In the genomic region with DNA sequence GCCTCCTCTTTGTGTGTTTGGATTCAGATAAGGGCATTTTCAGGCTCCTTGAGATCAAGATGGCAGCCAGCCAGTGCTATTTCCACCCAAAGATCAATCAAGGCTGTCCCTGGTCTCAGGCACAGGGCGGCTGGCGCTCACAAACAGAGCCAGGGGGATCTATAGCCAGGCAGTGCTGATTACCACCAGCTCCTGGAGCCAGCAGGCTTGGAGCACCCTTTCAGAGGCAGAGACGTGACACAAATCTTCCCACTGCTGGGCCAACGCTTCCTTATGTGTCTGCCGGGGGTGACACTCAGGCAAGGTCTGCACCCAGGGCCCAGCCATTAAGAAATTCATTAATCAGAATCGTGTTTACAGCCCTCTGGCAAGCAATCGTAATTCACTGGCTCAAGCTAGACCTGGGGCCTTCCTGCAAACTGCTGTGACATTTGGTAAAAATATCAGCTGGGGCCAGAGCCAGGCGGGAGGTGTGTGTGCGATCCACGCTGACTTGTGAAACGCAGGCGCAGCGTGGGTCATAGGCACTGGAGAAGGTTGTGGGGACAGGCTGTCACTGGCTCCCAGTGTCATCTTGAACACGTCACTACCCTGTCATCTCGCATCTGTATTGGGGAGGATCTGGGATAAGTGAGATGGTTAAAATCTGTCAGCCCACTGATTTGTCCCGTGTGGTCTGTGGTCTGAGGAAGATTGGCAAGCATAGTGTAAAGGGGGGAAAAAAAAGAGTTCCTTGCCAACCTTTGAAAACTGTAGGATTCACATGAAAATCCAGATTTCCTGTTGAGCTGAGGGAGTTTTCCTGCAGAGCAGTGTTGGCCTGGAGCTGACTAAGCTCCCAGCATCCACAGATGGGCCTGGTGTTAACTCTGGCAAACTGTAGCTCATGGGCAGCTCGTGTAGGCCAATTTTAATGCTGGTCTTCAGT, we compare ENCODE assay signal across 8 mouse cellular contexts. TPM values are rescaled to one million over a fixed set of nuclear protein-coding genes. Genes with fewer than 3 reads are reported as not detected.
DNase-seq lines count a peak whose midpoint lies in the region; ATAC-seq and TF ChIP-seq lines count a peak whose summit lies in the region.

No protein-coding gene starts in this region.

- no peaks in the 10 kb centered on the region for H3K36me3 ChIP-seq in heart, embryonic 11.5 days (ENCODE audit: control insufficient read depth, insufficient read depth, low read length)
- no peaks in the 10 kb centered on the region for H3K36me3 ChIP-seq in forebrain, embryonic 14.5 days (ENCODE audit: control insufficient read depth, insufficient read depth, low read length)
- no peaks in the 10 kb centered on the region for H3K36me3 ChIP-seq in hindbrain, embryonic 11.5 days (ENCODE audit: control insufficient read depth, insufficient read depth, low read length)
- no peaks in the 10 kb centered on the region for H3K36me3 ChIP-seq in limb, embryonic 14.5 days (ENCODE audit: control insufficient read depth, insufficient read depth, low read length)

- H3K4me2 ChIP-seq in heart, embryonic 11.5 days, result no peak overlapping the region
- H3K4me2 ChIP-seq in forebrain, embryonic 14.5 days (ENCODE audit: low read length), result no peak overlapping the region
- no peak overlapping the region for H3K4me2 ChIP-seq in hindbrain, embryonic 11.5 days (replicated peaks; ENCODE audit: low read depth, low read length)
- H3K4me2 ChIP-seq in limb, embryonic 14.5 days (replicated peaks; ENCODE audit: low read depth, low read length, severe bottlenecking), result peak overlapping the region; percentile 15

- H3K27me3 ChIP-seq in heart, embryonic 11.5 days (ENCODE audit: control insufficient read depth, insufficient read depth, low read length), result peaks cover 90% of the 10 kb centered on the region
- H3K27me3 ChIP-seq in forebrain, embryonic 14.5 days (replicated peaks; ENCODE audit: control insufficient read depth, insufficient read depth, low read length), result 0 out of 2 replicates have a peak, but pooled peaks cover 3% of the 10 kb centered on the region
- H3K27me3 ChIP-seq in hindbrain, embryonic 11.5 days (ENCODE audit: control insufficient read depth, insufficient read depth, low read length), result no peaks in the 10 kb centered on the region
- H3K27me3 ChIP-seq in limb, embryonic 14.5 days (ENCODE audit: control insufficient read depth, insufficient read depth, low read length), result no peaks in the 10 kb centered on the region

- H3K4me1 ChIP-seq in heart, embryonic 11.5 days (ENCODE audit: control insufficient read depth, insufficient read depth, low read length), result peaks cover 15% of the 10 kb centered on the region
- peaks cover 13% of the 10 kb centered on the region; the same call in 1 of the 2 replicates for H3K4me1 ChIP-seq in forebrain, embryonic 14.5 days (ENCODE audit: control insufficient read depth, insufficient read depth, low read length)
- H3K4me1 ChIP-seq in hindbrain, embryonic 11.5 days (replicated peaks; ENCODE audit: control insufficient read depth, insufficient read depth, low read length), result peaks cover 10% of the 10 kb centered on the region
- H3K4me1 ChIP-seq in limb, embryonic 14.5 days (ENCODE audit: control insufficient read depth, insufficient read depth, low read length), result peaks cover 57% of the 10 kb centered on the region

- 22% methylated on average over 17 of the region's 17 CpGs for WGBS in heart, embryonic 11.5 days (ENCODE audit: insufficient replicate concordance)
- 40% methylated on average over 17 of the region's 17 CpGs for WGBS in forebrain, embryonic 14.5 days
- WGBS in hindbrain, embryonic 11.5 days, result 56% methylated on average over 17 of the region's 17 CpGs
- 21% methylated on average over 17 of the region's 17 CpGs for WGBS in limb, embryonic 14.5 days

- H3K4me3 ChIP-seq in heart, embryonic 11.5 days (ENCODE audit: low read depth, low read length), result no peak overlapping the region
- no peak overlapping the region for H3K4me3 ChIP-seq in forebrain, embryonic 14.5 days (ENCODE audit: low read depth, low read length)
- H3K4me3 ChIP-seq in hindbrain, embryonic 11.5 days (ENCODE audit: low read depth, low read length), result no peak overlapping the region
- H3K4me3 ChIP-seq in limb, embryonic 14.5 days (replicated peaks; ENCODE audit: low read length), result no peak overlapping the region

- no peaks in the 10 kb centered on the region; the same call in 1 of the 2 replicates for H3K9me3 ChIP-seq in heart, embryonic 11.5 days (replicated peaks; ENCODE audit: control insufficient read depth, low read length)
- no peaks in the 10 kb centered on the region for H3K9me3 ChIP-seq in forebrain, embryonic 14.5 days (replicated peaks; ENCODE audit: control insufficient read depth, low read length)
- no peaks in the 10 kb centered on the region for H3K9me3 ChIP-seq in hindbrain, embryonic 11.5 days (ENCODE audit: control insufficient read depth, low read length)
- H3K9me3 ChIP-seq in limb, embryonic 14.5 days (ENCODE audit: control insufficient read depth, low read length), result no peaks in the 10 kb centered on the region

- no peak for ATAC-seq in heart, embryonic 11.5 days (replicated peaks; ENCODE audit: insufficient number of reproducible peaks, low FRiP score, low TSS enrichment)
- peak; percentile 64 for ATAC-seq in forebrain, embryonic 14.5 days
- ATAC-seq in hindbrain, embryonic 11.5 days (ENCODE audit: low FRiP score), result peak; percentile 14; the same call in 1 of the 2 replicates
- ATAC-seq in limb, embryonic 14.5 days (ENCODE audit: low FRiP score, low read depth), result peak; percentile 83

- H3K9ac ChIP-seq in heart, embryonic 11.5 days (ENCODE audit: low read depth, low read length), result no peak overlapping the region
- H3K9ac ChIP-seq in forebrain, embryonic 14.5 days (ENCODE audit: low read length), result no peak overlapping the region
- no peak overlapping the region for H3K9ac ChIP-seq in hindbrain, embryonic 11.5 days (ENCODE audit: low read depth, low read length)
- H3K9ac ChIP-seq in limb, embryonic 14.5 days (ENCODE audit: low read depth, low read length, severe bottlenecking), result no peak overlapping the region

- peak; percentile 98 for DNase-seq in heart, adult 11 months
- peak; percentile 67 for DNase-seq in forebrain, embryonic 14.5 days (ENCODE audit: low spot score)
- DNase-seq in hindbrain, embryonic 11.5 days (ENCODE audit: low spot score), result no peak
- peak; percentile 77 for DNase-seq in limb, embryonic 14.5 days (ENCODE audit: low spot score)
- DNase-seq in skeletal muscle tissue, adult 2 months (ENCODE audit: low read depth, low spot score), result peak; percentile 56
- no peak for DNase-seq in retina, postnatal 1 day
- DNase-seq in urinary bladder, postnatal 10 days (ENCODE audit: low spot score), result no peak

- no peak for TF ChIP-seq POLR2A in limb, embryonic 14.5 days (IDR thresholded peaks at IDR 0.05; ENCODE audit: borderline replicate concordance, extremely low read depth, insufficient read depth, insufficient read length)

- H3K27ac ChIP-seq in heart, embryonic 11.5 days (ENCODE audit: low read depth, low read length), result no peak overlapping the region
- peak overlapping the region; percentile 22; the same call in 1 of the 2 replicates for H3K27ac ChIP-seq in forebrain, embryonic 14.5 days (ENCODE audit: low read depth, low read length)
- peak overlapping the region; percentile 36; the same call in 1 of the 2 replicates for H3K27ac ChIP-seq in hindbrain, embryonic 11.5 days (ENCODE audit: low read depth, low read length)
- H3K27ac ChIP-seq in limb, embryonic 14.5 days (replicated peaks; ENCODE audit: low read depth, low read length), result peak overlapping the region; percentile 30

RNA-seq across cellular contexts. Expression of gene Tle3, which starts 56.5 kb away (rescaled TPM):
- polyA plus RNA-seq in heart, embryonic 11.5 days (2014; fragmentation: Nextera tagmentation; extraction: Ambion mirVana), result 9.3 and 11.4 TPM in 2 replicates
- 28.1 and 30.1 TPM in 2 replicates for polyA plus RNA-seq in forebrain, embryonic 14.5 days (2014; fragmentation: Nextera tagmentation; extraction: Ambion mirVana)
- polyA plus RNA-seq in hindbrain, embryonic 11.5 days (2014; fragmentation: Nextera tagmentation; extraction: Ambion mirVana), result 33.7 and 36.7 TPM in 2 replicates
- 113 and 156 TPM in 2 replicates for polyA plus RNA-seq in limb, embryonic 14.5 days (2012; rRNA removed)
- polyA plus RNA-seq in limb, embryonic 14.5 days (2014; fragmentation: Nextera tagmentation; extraction: Ambion mirVana), result 45.1 and 47.3 TPM in 2 replicates

Comparison
In these comparisons a context has a peak if more than half of its experiments do, and no peak if none do; other contexts are left out.
1. DNase-seq: peak in heart, adult 11 months (single experiment), forebrain, embryonic 14.5 days (single experiment), limb, embryonic 14.5 days (single experiment) and skeletal muscle tissue, adult 2 months (single experiment); none in hindbrain, embryonic 11.5 days (single experiment), retina, postnatal 1 day (single experiment) and urinary bladder, postnatal 10 days (single experiment).